In the genomic region with DNA sequence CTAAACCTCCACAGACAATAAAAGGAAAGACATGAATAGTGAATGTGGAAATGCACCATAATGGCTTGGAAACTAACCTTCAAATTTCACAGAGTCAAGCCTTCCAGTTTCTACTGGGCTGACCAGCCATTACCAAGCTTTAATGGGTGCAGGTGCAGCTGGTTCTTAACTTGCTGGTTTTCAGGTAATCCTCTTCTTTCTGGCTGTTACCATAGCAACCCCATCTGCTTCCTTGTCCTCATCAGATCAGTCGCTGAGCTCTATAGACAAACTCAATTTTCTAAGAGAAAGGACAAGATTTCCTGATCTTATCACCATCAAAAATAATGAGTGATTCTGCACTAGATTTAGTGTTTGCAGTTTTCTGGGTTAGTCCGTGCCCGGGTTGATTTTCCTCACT, we compare ENCODE assay signal across 25 mouse cellular contexts.
DNase-seq lines count a peak whose midpoint lies in the region; ATAC-seq and TF ChIP-seq lines count a peak whose summit lies in the region.
"Had no signal": no experiment of that assay in that cellular context is flagged by ENCODE, and none has a peak within 500 bp of the region (broad histone marks: within the 10 kb centered on the region; RNA-seq: fewer than 3 reads in every experiment).

No protein-coding gene starts in this region.

- H3K27me3 ChIP-seq in forebrain, postnatal 0 days (ENCODE audit: insufficient read depth, low read length), result no peaks in the 10 kb centered on the region
- no peaks in the 10 kb centered on the region for H3K27me3 ChIP-seq in forebrain, embryonic 10.5 days (ENCODE audit: poor library complexity, severe bottlenecking)
- H3K27me3 ChIP-seq in midbrain, embryonic 15.5 days (replicated peaks), result no peaks in the 10 kb centered on the region
- no peaks in the 10 kb centered on the region for H3K27me3 ChIP-seq in midbrain, embryonic 11.5 days (ENCODE audit: control insufficient read depth, insufficient read depth, low read length)
- H3K27me3 ChIP-seq: forebrain, embryonic 13.5 days; heart, embryonic 12.5 days; heart, embryonic 15.5 days; hindbrain, embryonic 13.5 days had no signal

- no peaks in the 10 kb centered on the region for H3K36me3 ChIP-seq in forebrain, postnatal 0 days (ENCODE audit: insufficient read depth)
- H3K36me3 ChIP-seq in forebrain, embryonic 10.5 days (replicated peaks), result no peaks in the 10 kb centered on the region
- H3K36me3 ChIP-seq in midbrain, embryonic 15.5 days (replicated peaks), result no peaks in the 10 kb centered on the region
- H3K36me3 ChIP-seq in midbrain, embryonic 11.5 days (ENCODE audit: control insufficient read depth, insufficient read depth, low read length), result no peaks in the 10 kb centered on the region
- H3K36me3 ChIP-seq: heart, embryonic 12.5 days; heart, embryonic 15.5 days; hindbrain, embryonic 10.5 days; hindbrain, embryonic 13.5 days had no signal

- 44% methylated on average over 3 of the region's 3 CpGs for WGBS in forebrain, postnatal 0 days
- WGBS in forebrain, embryonic 10.5 days, result 73% methylated on average over 3 of the region's 3 CpGs
- 48% methylated on average over 3 of the region's 3 CpGs for WGBS in midbrain, embryonic 15.5 days
- WGBS in midbrain, embryonic 11.5 days, result 65% methylated on average over 3 of the region's 3 CpGs

- H3K4me1 ChIP-seq in forebrain, postnatal 0 days (ENCODE audit: insufficient read depth), result peaks cover 5% of the 10 kb centered on the region; the same call in 1 of the 2 replicates
- H3K4me1 ChIP-seq in forebrain, embryonic 10.5 days, result no peaks in the 10 kb centered on the region
- no peaks in the 10 kb centered on the region for H3K4me1 ChIP-seq in midbrain, embryonic 15.5 days
- H3K4me1 ChIP-seq in midbrain, embryonic 11.5 days (ENCODE audit: control insufficient read depth, insufficient read depth, low read length), result no peaks in the 10 kb centered on the region
- H3K4me1 ChIP-seq: forebrain, embryonic 13.5 days; heart, embryonic 12.5 days; heart, embryonic 15.5 days; hindbrain, embryonic 10.5 days; hindbrain, embryonic 13.5 days had no signal

- TF ChIP-seq CTCF in forebrain, postnatal 0 days (IDR thresholded peaks at IDR 0.05; ENCODE audit: low read depth), result no peak

- H3K9ac ChIP-seq in forebrain, postnatal 0 days, result no peak overlapping the region
- H3K9ac ChIP-seq in midbrain, embryonic 15.5 days, result no peak overlapping the region
- no peak overlapping the region for H3K9ac ChIP-seq in midbrain, embryonic 11.5 days (ENCODE audit: low read length)
- H3K9ac ChIP-seq: forebrain, embryonic 13.5 days; heart, embryonic 12.5 days; heart, embryonic 15.5 days; hindbrain, embryonic 13.5 days had no signal

- no peak overlapping the region for H3K27ac ChIP-seq in forebrain, postnatal 0 days (ENCODE audit: low read depth, low read length)
- no peak overlapping the region for H3K27ac ChIP-seq in forebrain, embryonic 10.5 days
- H3K27ac ChIP-seq in midbrain, embryonic 15.5 days, result 0 out of 2 replicates have a peak overlapping the region, but pooled peaks have one; percentile 4
- H3K27ac ChIP-seq in midbrain, embryonic 11.5 days (ENCODE audit: low read depth, low read length), result no peak overlapping the region
- H3K27ac ChIP-seq: forebrain, embryonic 13.5 days; gastrocnemius, adult 2 months; heart, embryonic 15.5 days; hindbrain, embryonic 10.5 days; hindbrain, embryonic 13.5 days had no signal

- no peak overlapping the region for H3K4me2 ChIP-seq in forebrain, postnatal 0 days (ENCODE audit: low read depth)
- no peak overlapping the region for H3K4me2 ChIP-seq in midbrain, embryonic 15.5 days
- H3K4me2 ChIP-seq in midbrain, embryonic 11.5 days, result no peak overlapping the region
- H3K4me2 ChIP-seq: forebrain, embryonic 13.5 days; heart, embryonic 12.5 days; heart, embryonic 15.5 days; hindbrain, embryonic 13.5 days had no signal

- H3K9me3 ChIP-seq in forebrain, postnatal 0 days (ENCODE audit: low read length), result no peaks in the 10 kb centered on the region
- H3K9me3 ChIP-seq in forebrain, embryonic 10.5 days, result no peaks in the 10 kb centered on the region
- no peaks in the 10 kb centered on the region for H3K9me3 ChIP-seq in midbrain, embryonic 15.5 days
- H3K9me3 ChIP-seq in midbrain, embryonic 11.5 days (ENCODE audit: control insufficient read depth, low read length), result no peaks in the 10 kb centered on the region
- H3K9me3 ChIP-seq: forebrain, embryonic 13.5 days; heart, embryonic 12.5 days; heart, embryonic 15.5 days; hindbrain, embryonic 10.5 days; hindbrain, embryonic 13.5 days had no signal

- peak; percentile 8 for DNase-seq in forebrain, postnatal 0 days
- DNase-seq in forebrain, embryonic 10.5 days (ENCODE audit: extremely low spot score, low spot score), result no peak
- no peak for DNase-seq in midbrain, embryonic 11.5 days (ENCODE audit: low spot score, missing footprints)
- peak; percentile 18 for DNase-seq in brain, adult 2 months (ENCODE audit: low read depth, low spot score)
- peak; percentile 16 for DNase-seq in brain, embryonic 18.5 days (ENCODE audit: low read depth, low spot score)
- no peak for DNase-seq in MN1 (ENCODE audit: low spot score)
- no peak for DNase-seq in kidney, adult 9 months
- DNase-seq: adrenal gland, postnatal 10 days; adrenal gland, postnatal 36 days; cerebellum, adult 18-20 months; cerebellum, adult 9-10 months; cerebellum, postnatal 14 days; gastrocnemius, adult 2 months; gastrocnemius, postnatal 14 days; heart, adult 18-20 months; heart, postnatal 10 days; heart, postnatal 36 days had no signal

- ATAC-seq in forebrain, postnatal 0 days, result no peak; the same call in 1 of the 2 replicates
- 0 out of 2 replicates have a peak, but pooled peaks have one; percentile 65 for ATAC-seq in midbrain, embryonic 15.5 days (replicated peaks)
- no peak for ATAC-seq in midbrain, embryonic 11.5 days (ENCODE audit: low FRiP score)
- ATAC-seq: CD4-positive, CD25-positive, alpha-beta regulatory T cell, adult 4 months; forebrain, embryonic 13.5 days; intestine, postnatal 0 days had no signal

- H3K4me3 ChIP-seq in forebrain, postnatal 0 days (ENCODE audit: low read depth, low read length), result no peak overlapping the region
- no peak overlapping the region for H3K4me3 ChIP-seq in forebrain, embryonic 10.5 days
- H3K4me3 ChIP-seq in midbrain, embryonic 15.5 days, result no peak overlapping the region
- no peak overlapping the region for H3K4me3 ChIP-seq in midbrain, embryonic 11.5 days (ENCODE audit: low read depth, low read length)
- H3K4me3 ChIP-seq: forebrain, embryonic 13.5 days; gastrocnemius, adult 2 months; heart, embryonic 12.5 days; heart, embryonic 15.5 days; hindbrain, embryonic 10.5 days; hindbrain, embryonic 13.5 days had no signal

Comparison
In these comparisons a context has a peak if more than half of its experiments do, and no peak if none do; other contexts are left out.
1. DNase-seq: peak in forebrain, postnatal 0 days (single experiment), brain, adult 2 months (single experiment) and brain, embryonic 18.5 days (single experiment); none in forebrain, embryonic 10.5 days (single experiment), midbrain, embryonic 11.5 days (single experiment), MN1 (single experiment) and kidney, adult 9 months (single experiment).